Mouse (Mus musculus): ENCODE results near the gene Pik3r1. TPM values are rescaled to one million over a fixed set of nuclear protein-coding genes. Genes with fewer than 3 reads are reported as not detected.

Pik3r1 gene
- polyA plus RNA-seq, 1 experiment = 6.8 TPM

DNA sequence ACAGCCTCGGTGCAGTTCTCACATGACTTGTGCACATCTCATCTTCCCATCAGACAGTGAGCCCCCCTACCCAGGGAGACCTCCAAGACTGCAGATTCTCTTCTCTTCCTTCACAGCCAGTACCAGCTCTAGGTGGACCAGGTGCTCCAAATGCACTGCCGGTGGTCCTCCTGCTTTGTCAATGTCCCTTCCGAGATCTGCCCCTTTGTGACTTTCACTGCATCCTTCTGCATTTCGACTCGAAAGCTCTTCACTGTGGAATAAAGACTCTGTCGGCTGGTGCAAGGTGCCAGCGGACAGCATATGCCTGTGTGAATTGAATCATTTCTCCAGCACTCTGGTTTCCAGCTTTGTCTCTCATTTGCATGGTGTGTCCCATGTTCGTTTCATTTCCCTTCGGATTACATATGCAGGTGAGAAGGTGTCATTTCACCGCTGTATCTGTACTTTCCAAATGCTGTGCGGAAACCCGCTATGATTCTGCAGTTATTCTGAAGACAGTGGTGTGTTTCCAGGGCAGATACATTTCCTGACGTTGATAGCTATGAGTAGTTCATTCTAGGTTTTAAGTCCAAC is 32.1 kb upstream of the Pik3r1 start:
- H3ac ChIP-seq (ENCODE audit: control insufficient read depth, insufficient read length) = no peak overlapping the region
- H3K4me3 ChIP-seq = no peak overlapping the region
- no peak for TF ChIP-seq MYOG (IDR thresholded peaks at IDR 0.05; ENCODE audit: control insufficient read depth in 1 of 3, insufficient read depth in 1 of 3, insufficient read length in 2 of 3, low read depth in 2 of 3)
- TF ChIP-seq CEBPB (IDR thresholded peaks at IDR 0.05; ENCODE audit: insufficient read depth, poor library complexity, severe bottlenecking) = no peak
- TF ChIP-seq E2F4 (IDR thresholded peaks at IDR 0.05; ENCODE audit: insufficient read depth) = no peak
- no peak for TF ChIP-seq USF1 (IDR thresholded peaks at IDR 0.05; ENCODE audit: low read depth)
- no peak for TF ChIP-seq REST (IDR thresholded peaks at IDR 0.05; ENCODE audit: insufficient read depth, insufficient read length)
- TF ChIP-seq TCF3 (IDR thresholded peaks at IDR 0.05; ENCODE audit: insufficient read length, low read depth) = no peak
- no peak for TF ChIP-seq TCF12 (IDR thresholded peaks at IDR 0.05; ENCODE audit: insufficient read depth, poor library complexity, severe bottlenecking)
- TF ChIP-seq POLR2AphosphoS2 (IDR thresholded peaks at IDR 0.05; ENCODE audit: insufficient read length, low read depth) = no peak
- TF ChIP-seq SRF (IDR thresholded peaks at IDR 0.05; ENCODE audit: control insufficient read depth, insufficient read length, low read depth) = no peak
- no peak for TF ChIP-seq MYOD1 (IDR thresholded peaks at IDR 0.05; ENCODE audit: control insufficient read depth in 1 of 3, insufficient read length in 2 of 3, low read depth in 2 of 3)
- TF ChIP-seq MAX (IDR thresholded peaks at IDR 0.05; ENCODE audit: low read depth) = no peak
- no peak for TF ChIP-seq POLR2A (IDR thresholded peaks at IDR 0.05; ENCODE audit: insufficient read length, low read depth)
- H3K36me3 ChIP-seq (ENCODE audit: control insufficient read depth, insufficient read depth) = no peaks in the 10 kb centered on the region
- no peaks in the 10 kb centered on the region for H3K79me2 ChIP-seq (ENCODE audit: control insufficient read depth, insufficient read depth)
- H3K27me3 ChIP-seq (ENCODE audit: control insufficient read depth, insufficient read depth, insufficient read length) = no peaks in the 10 kb centered on the region
- H3K4me2 ChIP-seq (ENCODE audit: low read depth) = no peak overlapping the region

GRCm38 (mm10) chr13:101799318-101799717 is 31.3 kb upstream of the Pik3r1 start:
- H3K4me2 ChIP-seq (ENCODE audit: low read depth) = no peak overlapping the region
- H3K4me3 ChIP-seq = no peak overlapping the region
- H3K27me3 ChIP-seq (ENCODE audit: control insufficient read depth, insufficient read depth, insufficient read length) = no peaks in the 10 kb centered on the region
- H3K36me3 ChIP-seq (ENCODE audit: control insufficient read depth, insufficient read depth) = no peaks in the 10 kb centered on the region
- no peak overlapping the region for H3ac ChIP-seq (ENCODE audit: control insufficient read depth, insufficient read length)
- no peak for TF ChIP-seq E2F4 (IDR thresholded peaks at IDR 0.05; ENCODE audit: insufficient read depth)
- no peak for TF ChIP-seq TCF3 (IDR thresholded peaks at IDR 0.05; ENCODE audit: insufficient read length, low read depth)
- no peak for TF ChIP-seq REST (IDR thresholded peaks at IDR 0.05; ENCODE audit: insufficient read depth, insufficient read length)
- no peak for TF ChIP-seq MAX (IDR thresholded peaks at IDR 0.05; ENCODE audit: low read depth)
- TF ChIP-seq MYOD1 (IDR thresholded peaks at IDR 0.05; ENCODE audit: control insufficient read depth in 1 of 3, insufficient read length in 2 of 3, low read depth in 2 of 3) = no peak
- TF ChIP-seq POLR2A (IDR thresholded peaks at IDR 0.05; ENCODE audit: insufficient read length, low read depth) = no peak
- TF ChIP-seq MYOG (IDR thresholded peaks at IDR 0.05; ENCODE audit: control insufficient read depth in 1 of 3, insufficient read depth in 1 of 3, insufficient read length in 2 of 3, low read depth in 2 of 3) = no peak
- TF ChIP-seq POLR2AphosphoS2 (IDR thresholded peaks at IDR 0.05; ENCODE audit: insufficient read length, low read depth) = no peak
- no peak for TF ChIP-seq CEBPB (IDR thresholded peaks at IDR 0.05; ENCODE audit: insufficient read depth, poor library complexity, severe bottlenecking)
- no peak for TF ChIP-seq USF1 (IDR thresholded peaks at IDR 0.05; ENCODE audit: low read depth)
- TF ChIP-seq SRF (IDR thresholded peaks at IDR 0.05; ENCODE audit: control insufficient read depth, insufficient read length, low read depth) = no peak
- TF ChIP-seq TCF12 (IDR thresholded peaks at IDR 0.05; ENCODE audit: insufficient read depth, poor library complexity, severe bottlenecking) = no peak
- no peaks in the 10 kb centered on the region for H3K79me2 ChIP-seq (ENCODE audit: control insufficient read depth, insufficient read depth)

GRCm38 (mm10) chr13:101798522-101798921 is 30.5 kb upstream of the Pik3r1 start:
- no peaks in the 10 kb centered on the region for H3K79me2 ChIP-seq (ENCODE audit: control insufficient read depth, insufficient read depth)
- H3ac ChIP-seq (ENCODE audit: control insufficient read depth, insufficient read length) = no peak overlapping the region
- TF ChIP-seq TCF3 (IDR thresholded peaks at IDR 0.05; ENCODE audit: insufficient read length, low read depth) (no peak), POLR2A (IDR thresholded peaks at IDR 0.05; ENCODE audit: insufficient read length, low read depth) (no peak), CEBPB (IDR thresholded peaks at IDR 0.05; ENCODE audit: insufficient read depth, poor library complexity, severe bottlenecking) (no peak), POLR2AphosphoS2 (IDR thresholded peaks at IDR 0.05; ENCODE audit: insufficient read length, low read depth) (no peak), USF1 (IDR thresholded peaks at IDR 0.05; ENCODE audit: low read depth) (no peak), MYOG (IDR thresholded peaks at IDR 0.05; ENCODE audit: control insufficient read depth in 1 of 3, insufficient read depth in 1 of 3, insufficient read length in 2 of 3, low read depth in 2 of 3) (no peak), MAX (IDR thresholded peaks at IDR 0.05; ENCODE audit: low read depth) (no peak), REST (IDR thresholded peaks at IDR 0.05; ENCODE audit: insufficient read depth, insufficient read length) (no peak)
- H3K4me3 ChIP-seq = no peak overlapping the region
- H3K36me3 ChIP-seq (ENCODE audit: control insufficient read depth, insufficient read depth) = no peaks in the 10 kb centered on the region
- H3K4me2 ChIP-seq (ENCODE audit: low read depth) = no peak overlapping the region
- H3K27me3 ChIP-seq (ENCODE audit: control insufficient read depth, insufficient read depth, insufficient read length) = no peaks in the 10 kb centered on the region

- Histone ChIP-seq H3K36me3 (ENCODE audit: control insufficient read depth, insufficient read depth) (no peaks in the 10 kb centered on the region), H3K79me2 (ENCODE audit: control insufficient read depth, insufficient read depth) (no peaks in the 10 kb centered on the region), H3K4me3 (no peak overlapping the region), H3K4me2 (ENCODE audit: low read depth) (no peak overlapping the region), H3ac (ENCODE audit: control insufficient read depth, insufficient read length) (no peak overlapping the region), H3K27me3 (ENCODE audit: control insufficient read depth, insufficient read depth, insufficient read length) (no peaks in the 10 kb centered on the region)
- TF ChIP-seq TCF3 (IDR thresholded peaks at IDR 0.05; ENCODE audit: insufficient read length, low read depth) (no peak), CEBPB (IDR thresholded peaks at IDR 0.05; ENCODE audit: insufficient read depth, poor library complexity, severe bottlenecking) (no peak), MYOG (IDR thresholded peaks at IDR 0.05; ENCODE audit: control insufficient read depth in 1 of 3, insufficient read depth in 1 of 3, insufficient read length in 2 of 3, low read depth in 2 of 3) (no peak), MAX (IDR thresholded peaks at IDR 0.05; ENCODE audit: low read depth) (no peak), SRF (IDR thresholded peaks at IDR 0.05; ENCODE audit: control insufficient read depth, insufficient read length, low read depth) (no peak), MYOD1 (IDR thresholded peaks at IDR 0.05; ENCODE audit: control insufficient read depth in 1 of 3, insufficient read length in 2 of 3, low read depth in 2 of 3) (no peak), USF1 (IDR thresholded peaks at IDR 0.05; ENCODE audit: low read depth) (no peak), E2F4 (IDR thresholded peaks at IDR 0.05; ENCODE audit: insufficient read depth) (no peak), POLR2AphosphoS2 (IDR thresholded peaks at IDR 0.05; ENCODE audit: insufficient read length, low read depth) (no peak), REST (IDR thresholded peaks at IDR 0.05; ENCODE audit: insufficient read depth, insufficient read length) (no peak), TCF12 (IDR thresholded peaks at IDR 0.05; ENCODE audit: insufficient read depth, poor library complexity, severe bottlenecking) (no peak), POLR2A (IDR thresholded peaks at IDR 0.05; ENCODE audit: insufficient read length, low read depth) (no peak)
Observed at GRCm38 (mm10) chr13:101796983-101797382, 29.0 kb upstream of the Pik3r1 start.
